Comparison of ENCODE assay signal across 10 mouse cellular contexts in genomic region chr6:122741460-122742227, GRCm38 (mm10). TPM values are rescaled to one million over a fixed set of nuclear protein-coding genes. Genes with fewer than 3 reads are reported as not detected.
A peak's percentile ranks its signal among the peaks of the same experiment; 100 is the strongest.
DNase-seq lines count a peak whose midpoint lies in the region; ATAC-seq and TF ChIP-seq lines count a peak whose summit lies in the region.
"Had no signal": no experiment of that assay in that cellular context is flagged by ENCODE, and none has a peak within 500 bp of the region (broad histone marks: within the 10 kb centered on the region; RNA-seq: fewer than 3 reads in every experiment).

No protein-coding gene starts in this region.

- peaks cover 6% of the 10 kb centered on the region for H3K4me1 ChIP-seq in hindbrain, embryonic 12.5 days
- H3K4me1 ChIP-seq in midbrain, embryonic 12.5 days = peaks cover 10% of the 10 kb centered on the region

- H3K36me3 ChIP-seq in hindbrain, embryonic 12.5 days = no peaks in the 10 kb centered on the region
- no peaks in the 10 kb centered on the region for H3K36me3 ChIP-seq in midbrain, embryonic 12.5 days

- H3K9me3 ChIP-seq in hindbrain, embryonic 12.5 days (replicated peaks) = no peaks in the 10 kb centered on the region
- H3K9me3 ChIP-seq in midbrain, embryonic 12.5 days = no peaks in the 10 kb centered on the region

- H3K9ac ChIP-seq in hindbrain, embryonic 12.5 days = peak overlapping the region; percentile 49
- peak overlapping the region; percentile 49 for H3K9ac ChIP-seq in midbrain, embryonic 12.5 days (replicated peaks)

- peak overlapping the region; percentile 43; the same call in 1 of the 2 replicates for H3K27ac ChIP-seq in gastrocnemius, adult 2 months
- H3K27ac ChIP-seq in hindbrain, embryonic 12.5 days = no peak overlapping the region
- H3K27ac ChIP-seq in midbrain, embryonic 12.5 days (replicated peaks) = no peak overlapping the region

- TF ChIP-seq CTCF in gastrocnemius, adult 2 months (IDR thresholded peaks at IDR 0.05) = no peak

- H3K27me3 ChIP-seq in hindbrain, embryonic 12.5 days = peaks cover 46% of the 10 kb centered on the region
- H3K27me3 ChIP-seq in midbrain, embryonic 12.5 days = peaks cover 56% of the 10 kb centered on the region
- H3K27me3 ChIP-seq: Patski had no signal

- no peak for ATAC-seq in hindbrain, embryonic 12.5 days (ENCODE audit: low FRiP score)
- ATAC-seq in midbrain, embryonic 12.5 days (ENCODE audit: low FRiP score, low read depth) = peak; percentile 20; the same call in 1 of the 2 replicates
- ATAC-seq: Patski had no signal

- DNase-seq in gastrocnemius, adult 2 months = no peak
- no peak for DNase-seq in gastrocnemius, adult 8-10 months (ENCODE audit: low spot score in 2 of 2)
- DNase-seq in thymus, postnatal 14 days = peak; percentile 22
- no peak for DNase-seq in thymus, postnatal 10 days (ENCODE audit: low spot score in 2 of 2)
- no peak for DNase-seq in ovary, postnatal 10 days (ENCODE audit: low spot score)
- DNase-seq in right cerebral cortex, postnatal 4 days = no peak

- intact Hi-C loops in gastrocnemius, adult 2 months (cut with DNase I) = loop anchor here (2.0 kb wide), 1 partner anchor 45 kb away; no protein-coding TSS in a partner anchor

- peak overlapping the region; percentile 69 for H3K4me3 ChIP-seq in gastrocnemius, adult 2 months
- peak overlapping the region; percentile 46 for H3K4me3 ChIP-seq in hindbrain, embryonic 12.5 days
- H3K4me3 ChIP-seq in midbrain, embryonic 12.5 days = peak overlapping the region; percentile 51

- peak overlapping the region; percentile 79 for H3K4me2 ChIP-seq in hindbrain, embryonic 12.5 days (replicated peaks)
- peak overlapping the region; percentile 80 for H3K4me2 ChIP-seq in midbrain, embryonic 12.5 days (replicated peaks)

- 3% methylated on average over 25 of the region's 25 CpGs for WGBS in hindbrain, embryonic 12.5 days
- WGBS in midbrain, embryonic 12.5 days = 2% methylated on average over 25 of the region's 25 CpGs

RNA-seq across cellular contexts. Expression of gene Nanog, which starts 34.4 kb away (rescaled TPM):
- total RNA-seq in gastrocnemius, adult 2 months (2021) = not detected
- total RNA-seq in gastrocnemius, adult 8-10 months (2022) = not detected
- polyA plus RNA-seq in hindbrain, embryonic 12.5 days (2016; fragmentation: Nextera tagmentation; extraction: Ambion mirVana) = 0.14 and 0.27 TPM in 2 replicates
- polyA plus RNA-seq in midbrain, embryonic 12.5 days (2016; fragmentation: Nextera tagmentation; extraction: Ambion mirVana) = 0.14 and 0.20 TPM in 2 replicates
- total RNA-seq: left cerebral cortex, postnatal 14 days had no signal

RNA-seq across cellular contexts. Expression of gene Slc2a3, which starts 59.8 kb away (rescaled TPM):
- 1 to 10 TPM; 1.7 to 7.6 TPM for total RNA-seq in gastrocnemius, adult 2 months (2021)
- 10 to 100 TPM in 2 of 4 experiments, 1 to 10 TPM in 2; 3.6 to 12.3 (median 10.4) TPM for total RNA-seq in gastrocnemius, adult 8-10 months (2022)
- polyA plus RNA-seq in hindbrain, embryonic 12.5 days (2016; fragmentation: Nextera tagmentation; extraction: Ambion mirVana) = 24.7 and 25.3 TPM in 2 replicates
- 22.5 and 24.8 TPM in 2 replicates for polyA plus RNA-seq in midbrain, embryonic 12.5 days (2016; fragmentation: Nextera tagmentation; extraction: Ambion mirVana)
